Mouse (Mus musculus) liver, embryonic 14.5 days (tissue): ENCODE measurements around the gene Plekha4.

Experiments used
- CTCF ChIP-seq: IDR thresholded peaks from 2 replicates; pipeline ENCODE4 v1.5.1; 2016; ENCODE audit warnings: antibody characterized with exemption, low read depth, control low read depth
- EP300 ChIP-seq: IDR thresholded peaks from 2 replicates; pipeline ENCODE4 v1.6.1; 2016; ENCODE audit warnings: antibody characterized with exemption, low read depth

DNA sequence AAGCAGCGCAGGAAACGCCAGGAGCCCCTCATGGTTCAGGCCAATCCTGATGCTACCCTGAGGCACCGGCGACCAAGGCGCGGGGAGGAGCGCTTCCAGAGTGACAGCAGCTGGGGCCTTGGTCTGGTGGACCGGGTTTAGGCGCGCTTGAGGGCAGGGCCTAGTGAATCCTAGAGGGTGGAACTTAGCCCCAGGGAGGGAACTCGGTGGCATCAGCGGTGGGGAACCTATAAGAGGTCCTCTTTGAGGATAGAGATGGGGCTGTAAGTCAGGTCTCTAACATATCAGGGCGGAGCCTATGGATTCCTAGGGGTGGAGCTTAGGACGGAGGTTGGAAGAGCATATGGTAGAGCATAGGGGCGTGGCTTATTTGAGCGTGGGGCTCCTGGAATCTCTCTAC is 10.7 kb upstream of the Plekha4 start:
- TF ChIP-seq CTCF: no peak
- TF ChIP-seq EP300: no peak
